Mouse (Mus musculus) right cerebral cortex, adult 18-20 months (tissue): ENCODE measurements at regions not wholly inside any gene's neighbourhood (a gene's known extent, or its start where the extent isn't known, plus 50 kb on each side); places are given as distances from the start of the nearest gene placed in this dataset.
A peak's percentile ranks its signal among the peaks of the same experiment; 100 is the strongest.
"Not testable (repeated sequence)": the region's sequence is repeated elsewhere in the genome, so short reads cannot be mapped to it uniquely, and the experiment has no call there.

Experiments used
- DNase-seq: peaks from one replicate; pipeline ENCODE4 v3.0.0; 2022; ENCODE audit warnings: mixed read lengths

GRCm38 (mm10) chr9:113162897-113163874 is 544.9 kb downstream of the Pdcd6ip start:
- DNase-seq, result no peak

- no peak for DNase-seq
Measured at GRCm38 (mm10) chr9:113160011-113160410, 548.0 kb downstream of the Pdcd6ip start.

GRCm38 (mm10) chr9:113158080-113158479 is 550.0 kb downstream of the Pdcd6ip start:
- peak; percentile 43 for DNase-seq

- no peak for DNase-seq
Measured at GRCm38 (mm10) chr9:113157474-113158076, 550.5 kb downstream of the Pdcd6ip start.

GRCm38 (mm10) chr9:113156707-113157106 is 551.4 kb downstream of the Pdcd6ip start:
- no peak for DNase-seq

- no peak for DNase-seq
Measured at GRCm38 (mm10) chr9:113149084-113149483, 559.0 kb downstream of the Pdcd6ip start.

GRCm38 (mm10) chr9:113146571-113146970 is 561.5 kb downstream of the Pdcd6ip start:
- no peak for DNase-seq

GRCm38 (mm10) chr9:113145036-113145435 is 563.0 kb downstream of the Pdcd6ip start:
- no peak for DNase-seq

- no peak for DNase-seq
Measured at GRCm38 (mm10) chr9:113134611-113135010, 573.4 kb downstream of the Pdcd6ip start.

GRCm38 (mm10) chr9:113123004-113123692 is 584.9 kb downstream of the Pdcd6ip start:
- DNase-seq, result no peak

GRCm38 (mm10) chr9:113122253-113122749 is 585.8 kb downstream of the Pdcd6ip start:
- DNase-seq, result no peak

GRCm38 (mm10) chr9:113120385-113120784 is 587.7 kb downstream of the Pdcd6ip start:
- no peak for DNase-seq

- DNase-seq, result no peak
Measured at GRCm38 (mm10) chr9:113119721-113120120, 588.3 kb downstream of the Pdcd6ip start.

GRCm38 (mm10) chr9:113115576-113115975 is 592.5 kb downstream of the Pdcd6ip start:
- DNase-seq, result no peak

- no peak for DNase-seq
Measured at GRCm38 (mm10) chr9:113112753-113113152, 595.3 kb downstream of the Pdcd6ip start.

GRCm38 (mm10) chr9:113101733-113102132 is 606.3 kb downstream of the Pdcd6ip start:
- no peak for DNase-seq

- DNase-seq, result no peak
Measured at GRCm38 (mm10) chr9:113100641-113101040, 607.4 kb downstream of the Pdcd6ip start.

GRCm38 (mm10) chr9:113095421-113095820 is 612.6 kb downstream of the Pdcd6ip start:
- DNase-seq, result not testable (repeated sequence)

GRCm38 (mm10) chr9:113093863-113094390 is 614.1 kb downstream of the Pdcd6ip start:
- DNase-seq, result no peak

- DNase-seq, result no peak
Measured at GRCm38 (mm10) chr9:113091881-113092280, 616.2 kb downstream of the Pdcd6ip start.

- DNase-seq, result peak; percentile 60
Measured at GRCm38 (mm10) chr9:113087786-113088185, 620.3 kb downstream of the Pdcd6ip start.

- DNase-seq, result no peak
Measured at GRCm38 (mm10) chr9:113085281-113085810, 622.7 kb downstream of the Pdcd6ip start.

- no peak for DNase-seq
Measured at GRCm38 (mm10) chr9:113074866-113075265, 633.2 kb downstream of the Pdcd6ip start.
